Mouse (Mus musculus): Measurements from ENCODE around the gene Adal. TPM values are rescaled to one million over a fixed set of nuclear protein-coding genes. Genes with fewer than 3 reads are reported as not detected.

Adal gene
- polyA plus RNA-seq, 2 experiments = 16.8 to 17.8 TPM

GRCm38 (mm10) chr2:121178828-121179479 is 38.7 kb downstream of the Adal start:
- Histone ChIP-seq H3K9ac (ENCODE audit: low read depth, low read length, severe bottlenecking) (no peak overlapping the region), H3K4me1 (ENCODE audit: control insufficient read depth, insufficient read depth, low read length) (no peaks in the 10 kb centered on the region), H3K4me3 (replicated peaks; ENCODE audit: low read length) (no peak overlapping the region), H3K4me2 (replicated peaks; ENCODE audit: low read depth, low read length, severe bottlenecking) (no peak overlapping the region), H3K27me3 (ENCODE audit: control insufficient read depth, insufficient read depth, low read length) (no peaks in the 10 kb centered on the region), H3K27ac (replicated peaks; ENCODE audit: low read depth, low read length) (no peak overlapping the region), H3K36me3 (ENCODE audit: control insufficient read depth, insufficient read depth, low read length) (peaks cover 82% of the 10 kb centered on the region), H3K9me3 (ENCODE audit: control insufficient read depth, low read length) (no peaks in the 10 kb centered on the region)
- TF ChIP-seq POLR2A (IDR thresholded peaks at IDR 0.05; ENCODE audit: borderline replicate concordance, extremely low read depth, insufficient read depth, insufficient read length) = no peak
- no peak for ATAC-seq (ENCODE audit: low FRiP score, low read depth)
- no peak for DNase-seq (ENCODE audit: low spot score)
- WGBS = 86% methylated on average over 3 of the region's 3 CpGs

- DNase-seq (ENCODE audit: low spot score) (no peak), ATAC-seq (ENCODE audit: low FRiP score, low read depth) (no peak)
- TF ChIP-seq POLR2A (IDR thresholded peaks at IDR 0.05; ENCODE audit: borderline replicate concordance, extremely low read depth, insufficient read depth, insufficient read length) = no peak
- Histone ChIP-seq H3K4me2 (replicated peaks; ENCODE audit: low read depth, low read length, severe bottlenecking) (no peak overlapping the region), H3K27ac (replicated peaks; ENCODE audit: low read depth, low read length) (no peak overlapping the region), H3K4me3 (replicated peaks; ENCODE audit: low read length) (no peak overlapping the region), H3K36me3 (ENCODE audit: control insufficient read depth, insufficient read depth, low read length) (peaks cover 78% of the 10 kb centered on the region), H3K9me3 (ENCODE audit: control insufficient read depth, low read length) (no peaks in the 10 kb centered on the region), H3K27me3 (ENCODE audit: control insufficient read depth, insufficient read depth, low read length) (no peaks in the 10 kb centered on the region), H3K4me1 (ENCODE audit: control insufficient read depth, insufficient read depth, low read length) (no peaks in the 10 kb centered on the region), H3K9ac (ENCODE audit: low read depth, low read length, severe bottlenecking) (no peak overlapping the region)
- 90% methylated on average over 5 of the region's 5 CpGs for WGBS
These were observed 43.2 kb downstream of the Adal start for GRCm38 (mm10) chr2:121183431-121183830.

GRCm38 (mm10) chr2:121184142-121184541 is 43.9 kb downstream of the Adal start:
- Histone ChIP-seq H3K27me3 (ENCODE audit: control insufficient read depth, insufficient read depth, low read length) (no peaks in the 10 kb centered on the region), H3K4me1 (ENCODE audit: control insufficient read depth, insufficient read depth, low read length) (no peaks in the 10 kb centered on the region), H3K36me3 (ENCODE audit: control insufficient read depth, insufficient read depth, low read length) (peaks cover 78% of the 10 kb centered on the region), H3K27ac (replicated peaks; ENCODE audit: low read depth, low read length) (no peak overlapping the region), H3K9ac (ENCODE audit: low read depth, low read length, severe bottlenecking) (no peak overlapping the region), H3K4me3 (replicated peaks; ENCODE audit: low read length) (no peak overlapping the region), H3K9me3 (ENCODE audit: control insufficient read depth, low read length) (no peaks in the 10 kb centered on the region), H3K4me2 (replicated peaks; ENCODE audit: low read depth, low read length, severe bottlenecking) (no peak overlapping the region)
- WGBS = 96% methylated on average over 7 of the region's 7 CpGs
- TF ChIP-seq POLR2A (IDR thresholded peaks at IDR 0.05; ENCODE audit: borderline replicate concordance, extremely low read depth, insufficient read depth, insufficient read length) = no peak
- ATAC-seq (ENCODE audit: low FRiP score, low read depth) (no peak), DNase-seq (ENCODE audit: low spot score) (no peak)

GRCm38 (mm10) chr2:121188530-121188929 is 48.3 kb downstream of the Adal start:
- no peaks in the 10 kb centered on the region for H3K4me1 ChIP-seq (ENCODE audit: control insufficient read depth, insufficient read depth, low read length)
- no peak for TF ChIP-seq POLR2A (IDR thresholded peaks at IDR 0.05; ENCODE audit: borderline replicate concordance, extremely low read depth, insufficient read depth, insufficient read length)
- no peak overlapping the region for H3K9ac ChIP-seq (ENCODE audit: low read depth, low read length, severe bottlenecking)
- ATAC-seq (ENCODE audit: low FRiP score, low read depth) = no peak
- H3K36me3 ChIP-seq (ENCODE audit: control insufficient read depth, insufficient read depth, low read length) = peaks cover 92% of the 10 kb centered on the region
- no peak overlapping the region for H3K27ac ChIP-seq (replicated peaks; ENCODE audit: low read depth, low read length)
- no peak for DNase-seq (ENCODE audit: low spot score)
- no peak overlapping the region for H3K4me2 ChIP-seq (replicated peaks; ENCODE audit: low read depth, low read length, severe bottlenecking)
- 46% methylated on average over 1 of the region's 1 CpGs for WGBS
- H3K27me3 ChIP-seq (ENCODE audit: control insufficient read depth, insufficient read depth, low read length) = no peaks in the 10 kb centered on the region
- H3K9me3 ChIP-seq (ENCODE audit: control insufficient read depth, low read length) = no peaks in the 10 kb centered on the region
- no peak overlapping the region for H3K4me3 ChIP-seq (replicated peaks; ENCODE audit: low read length)

GRCm38 (mm10) chr2:121195466-121195865 is 55.2 kb downstream of the Adal start:
- H3K4me3 ChIP-seq (replicated peaks; ENCODE audit: low read length) = no peak overlapping the region
- H3K36me3 ChIP-seq (ENCODE audit: control insufficient read depth, insufficient read depth, low read length) = peaks cover 97% of the 10 kb centered on the region
- no peaks in the 10 kb centered on the region for H3K27me3 ChIP-seq (ENCODE audit: control insufficient read depth, insufficient read depth, low read length)
- ATAC-seq (ENCODE audit: low FRiP score, low read depth) (no peak), DNase-seq (ENCODE audit: low spot score) (no peak)
- no peaks in the 10 kb centered on the region for H3K9me3 ChIP-seq (ENCODE audit: control insufficient read depth, low read length)
- 91% methylated on average over 9 of the region's 9 CpGs for WGBS
- no peak overlapping the region for H3K27ac ChIP-seq (replicated peaks; ENCODE audit: low read depth, low read length)
- no peaks in the 10 kb centered on the region for H3K4me1 ChIP-seq (ENCODE audit: control insufficient read depth, insufficient read depth, low read length)
- H3K4me2 ChIP-seq (replicated peaks; ENCODE audit: low read depth, low read length, severe bottlenecking) = no peak overlapping the region
- no peak for TF ChIP-seq POLR2A (IDR thresholded peaks at IDR 0.05; ENCODE audit: borderline replicate concordance, extremely low read depth, insufficient read depth, insufficient read length)
- no peak overlapping the region for H3K9ac ChIP-seq (ENCODE audit: low read depth, low read length, severe bottlenecking)
